Mouse (Mus musculus) testis, adult 2 months (tissue): ENCODE measurements around the gene Wdr91. TPM values are rescaled to one million over a fixed set of nuclear protein-coding genes. Genes with fewer than 3 reads are reported as not detected.

Source experiments
- H3K27ac ChIP-seq: fragments of 200-500 bp; 2 replicates; pipeline ENCODE4 v1.5.1; 2012; ENCODE audit warnings: low read depth, low read length; ENCODE audit not compliant: control insufficient read depth, insufficient read depth
- H3K27me3 ChIP-seq: fragments of 200-500 bp; 2 replicates; pipeline ENCODE4 v1.6.1; 2012; ENCODE audit warnings: mild to moderate bottlenecking, low read length, moderate library complexity; ENCODE audit not compliant: control insufficient read depth, insufficient read depth
- H3K36me3 ChIP-seq: fragments of 200-500 bp; 2 replicates; pipeline ENCODE4 v1.6.1; 2012; ENCODE audit warnings: mild to moderate bottlenecking, low read length; ENCODE audit not compliant: control insufficient read depth, insufficient read depth
- H3K4me1 ChIP-seq: fragments of 200-500 bp; 2 replicates; pipeline ENCODE4 v1.6.1; 2012; ENCODE audit warnings: low read length; ENCODE audit not compliant: control insufficient read depth, insufficient read depth
- H3K4me3 ChIP-seq: fragments of 200-500 bp; 2 replicates; pipeline ENCODE4 v1.5.1; 2012; ENCODE audit warnings: low read depth, mild to moderate bottlenecking, low read length, moderate library complexity, mixed read lengths; ENCODE audit not compliant: control insufficient read depth
- CTCF ChIP-seq: fragments of 200-500 bp; IDR thresholded peaks from 2 replicates; pipeline ENCODE4 v1.5.1; 2012; ENCODE audit warnings: low read depth, mild to moderate bottlenecking, inconsistent platforms, low read length, moderate library complexity; ENCODE audit not compliant: control insufficient read depth, insufficient read depth, insufficient replicate concordance
- POLR2A ChIP-seq: fragments of 200-500 bp; IDR thresholded peaks from 2 replicates; pipeline ENCODE4 v1.6.1; 2012; ENCODE audit warnings: low read depth, mild to moderate bottlenecking, inconsistent platforms, low read length, moderate library complexity; ENCODE audit not compliant: control insufficient read depth
- polyA plus RNA-seq: library from polyadenylated mRNA; depleted of rRNA; stranded (reverse); fragments of >200 nt; gene quantifications from 2 replicates; pipeline ENCODE4 v1.2.3, GENCODE M21; 2012

Wdr91 gene
- polyA plus RNA-seq, 1 experiment, result 3.4 TPM

DNA sequence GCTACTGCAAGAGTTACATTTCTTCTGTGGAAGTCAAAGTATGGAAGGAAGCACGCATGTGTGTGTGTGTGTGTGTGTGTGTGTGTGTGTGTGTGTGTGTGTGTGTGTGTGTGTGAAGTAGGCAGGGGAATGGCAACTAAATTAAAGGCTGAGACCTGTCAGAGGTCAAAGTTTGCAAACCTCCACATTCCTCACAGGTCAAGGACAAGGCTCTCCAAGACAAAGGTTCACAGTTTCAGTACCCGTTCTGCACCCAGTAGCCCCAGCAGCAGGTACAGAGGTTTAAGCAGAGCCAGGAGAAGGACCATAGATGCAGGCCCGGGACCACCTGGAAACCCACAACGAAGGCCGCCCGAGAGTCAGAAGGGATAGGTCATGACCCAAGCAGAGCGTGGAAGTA is 8.5 kb upstream of the Wdr91 start:
- Histone ChIP-seq H3K27me3 (peaks cover 2% of the 10 kb centered on the region; the same call in 1 of the 2 replicates), H3K36me3 (no peaks in the 10 kb centered on the region), H3K4me3 (no peak overlapping the region), H3K27ac (0 out of 2 replicates have a peak overlapping the region, but pooled peaks have one; percentile 16), H3K4me1 (peaks cover 4% of the 10 kb centered on the region)
- TF ChIP-seq CTCF (no peak), POLR2A (no peak)

DNA sequence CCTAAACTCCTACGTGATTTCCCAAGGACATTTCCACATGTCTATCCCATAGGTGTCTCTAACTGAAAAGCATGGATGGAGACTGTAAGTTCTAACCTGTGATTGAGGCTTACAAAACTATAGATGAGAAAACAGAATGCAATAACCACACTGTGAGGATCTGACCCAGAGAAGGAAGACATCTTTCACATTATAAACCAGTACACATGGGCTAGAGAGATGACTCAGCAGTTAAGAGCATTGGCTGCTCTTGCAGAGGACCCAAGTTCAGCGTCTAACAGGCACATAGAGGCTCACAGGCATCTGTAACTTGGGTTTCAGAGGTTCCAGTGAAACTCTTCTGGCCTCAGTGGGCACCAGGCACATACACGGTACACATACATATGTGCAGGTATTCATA is 3.8 kb upstream of the Wdr91 start:
- no peaks in the 10 kb centered on the region for H3K27me3 ChIP-seq
- no peak for TF ChIP-seq POLR2A
- no peak for TF ChIP-seq CTCF
- no peak overlapping the region for H3K27ac ChIP-seq
- H3K4me3 ChIP-seq, result no peak overlapping the region
- H3K36me3 ChIP-seq, result no peaks in the 10 kb centered on the region
- H3K4me1 ChIP-seq, result peaks cover 2% of the 10 kb centered on the region; the same call in 1 of the 2 replicates

GRCm38 (mm10) chr6:34913341-34914040 is 2.8 kb upstream of the Wdr91 start:
- Histone ChIP-seq H3K27ac (no peak overlapping the region), H3K4me1 (no peaks in the 10 kb centered on the region; the same call in 1 of the 2 replicates), H3K27me3 (no peaks in the 10 kb centered on the region), H3K36me3 (no peaks in the 10 kb centered on the region), H3K4me3 (no peak overlapping the region)
- TF ChIP-seq CTCF (no peak), POLR2A (no peak)

GRCm38 (mm10) chr6:34909631-34910345 is 888 bp downstream of the Wdr91 start:
- H3K27me3 ChIP-seq, result no peaks in the 10 kb centered on the region
- TF ChIP-seq POLR2A, result no peak
- TF ChIP-seq CTCF, result no peak
- H3K4me1 ChIP-seq, result no peaks in the 10 kb centered on the region; the same call in 1 of the 2 replicates
- H3K27ac ChIP-seq, result no peak overlapping the region
- H3K4me3 ChIP-seq, result peak overlapping the region; percentile 93
- H3K36me3 ChIP-seq, result no peaks in the 10 kb centered on the region

DNA sequence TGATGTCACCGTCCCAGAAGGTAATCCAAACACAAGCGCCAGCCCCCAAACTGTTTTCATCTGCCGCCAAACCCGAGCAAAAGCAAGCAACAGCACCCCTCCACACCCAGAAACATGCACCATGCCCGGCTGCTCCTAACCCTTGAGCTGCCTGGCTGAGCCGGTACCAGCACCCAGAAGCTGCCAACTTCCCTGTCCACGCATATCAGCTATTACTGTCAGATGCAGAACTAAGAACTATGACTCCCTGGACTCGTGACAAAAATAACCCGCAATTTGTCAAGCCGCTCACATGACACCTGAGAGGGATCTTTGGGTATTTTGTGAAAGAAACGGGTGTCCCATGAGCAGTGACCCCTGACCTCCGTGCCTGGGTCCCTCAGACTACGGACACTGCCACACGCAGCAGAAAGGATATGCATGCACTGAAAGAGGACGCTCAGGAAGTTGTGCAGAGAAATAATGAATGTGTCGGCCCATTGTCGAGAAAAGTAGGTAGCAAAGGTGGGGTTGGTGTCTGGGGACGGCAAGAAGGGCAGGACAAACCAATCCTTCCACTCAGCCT is 2.9 kb downstream of the Wdr91 start:
- TF ChIP-seq CTCF (no peak), POLR2A (no peak)
- Histone ChIP-seq H3K4me1 (no peaks in the 10 kb centered on the region; the same call in 1 of the 2 replicates), H3K27me3 (no peaks in the 10 kb centered on the region), H3K27ac (no peak overlapping the region), H3K36me3 (no peaks in the 10 kb centered on the region; the same call in 1 of the 2 replicates), H3K4me3 (no peak overlapping the region)

GRCm38 (mm10) chr6:34907121-34907614 is 3.5 kb downstream of the Wdr91 start:
- TF ChIP-seq POLR2A, result no peak
- TF ChIP-seq CTCF, result no peak
- no peaks in the 10 kb centered on the region; the same call in 1 of the 2 replicates for H3K4me1 ChIP-seq
- H3K27me3 ChIP-seq, result no peaks in the 10 kb centered on the region
- H3K4me3 ChIP-seq, result no peak overlapping the region
- no peaks in the 10 kb centered on the region; the same call in 1 of the 2 replicates for H3K36me3 ChIP-seq
- no peak overlapping the region for H3K27ac ChIP-seq

DNA sequence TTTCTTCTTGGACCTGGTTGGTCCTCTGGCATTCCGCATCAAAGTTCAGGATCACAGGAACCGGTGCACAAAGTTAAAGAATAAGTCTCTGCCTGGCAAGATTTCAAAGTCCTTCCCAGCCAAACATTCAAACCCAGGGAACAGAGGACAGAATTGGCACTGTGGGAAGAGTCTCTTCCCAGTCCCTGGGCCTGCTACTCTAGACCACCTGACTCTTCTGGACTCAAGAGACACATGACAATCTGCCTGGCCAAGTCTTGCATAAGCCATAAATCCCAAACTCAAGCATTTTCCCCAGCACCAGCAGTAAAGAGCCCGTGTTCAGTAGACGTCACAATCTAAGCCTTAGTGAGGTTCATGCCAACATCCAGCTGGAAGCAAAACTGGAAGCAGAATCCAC is 4.0 kb downstream of the Wdr91 start:
- no peaks in the 10 kb centered on the region; the same call in 1 of the 2 replicates for H3K4me1 ChIP-seq
- H3K27ac ChIP-seq, result no peak overlapping the region
- no peaks in the 10 kb centered on the region for H3K27me3 ChIP-seq
- no peak overlapping the region for H3K4me3 ChIP-seq
- H3K36me3 ChIP-seq, result no peaks in the 10 kb centered on the region; the same call in 1 of the 2 replicates
- TF ChIP-seq CTCF (no peak), POLR2A (no peak)

DNA sequence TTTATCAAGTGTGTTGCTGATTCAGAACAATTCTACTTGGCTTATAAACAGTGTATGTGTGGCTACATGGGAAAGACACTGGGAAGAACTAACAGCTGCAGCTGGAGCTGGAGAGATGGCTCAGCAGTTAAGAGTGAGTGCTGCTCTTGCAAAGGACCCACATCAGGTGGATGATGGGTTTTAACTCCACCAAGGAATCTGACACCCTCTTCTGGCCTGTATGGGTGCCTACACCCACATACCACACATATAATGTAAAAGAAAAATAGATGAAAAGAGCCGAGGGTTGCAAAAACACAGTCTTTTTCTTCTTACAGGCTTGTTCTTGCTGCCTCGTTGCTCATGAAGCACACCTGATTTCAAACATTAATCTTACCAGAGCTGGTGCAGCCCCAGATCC is 4.6 kb downstream of the Wdr91 start:
- no peak for TF ChIP-seq CTCF
- Histone ChIP-seq H3K27ac (no peak overlapping the region), H3K27me3 (no peaks in the 10 kb centered on the region), H3K36me3 (no peaks in the 10 kb centered on the region; the same call in 1 of the 2 replicates), H3K4me3 (no peak overlapping the region), H3K4me1 (no peaks in the 10 kb centered on the region; the same call in 1 of the 2 replicates)
